Mouse (Mus musculus): ENCODE data around the gene Sstr3. TPM values are rescaled to one million over a fixed set of nuclear protein-coding genes. Genes with fewer than 3 reads are reported as not detected.

Gene Sstr3
- polyA plus RNA-seq, 1 experiment: not detected

GRCm38 (mm10) chr15:78588900-78589299 is 44.4 kb upstream of the Sstr3 start:
- Histone ChIP-seq H3K36me3 (ENCODE audit: control insufficient read depth, insufficient read depth, low read length, poor library complexity, severe bottlenecking) (no peaks in the 10 kb centered on the region), H3K9me3 (replicated peaks; ENCODE audit: control insufficient read depth, insufficient read depth, low read length, poor library complexity, severe bottlenecking) (no peaks in the 10 kb centered on the region), H3K27me3 (ENCODE audit: control insufficient read depth, insufficient read depth, low read length, poor library complexity, severe bottlenecking) (no peaks in the 10 kb centered on the region), H3K9ac (ENCODE audit: low read depth, poor library complexity, severe bottlenecking) (no peak overlapping the region), H3K27ac (ENCODE audit: insufficient read depth, low read length) (no peak overlapping the region), H3K4me1 (ENCODE audit: control insufficient read depth, insufficient read depth, low read length) (no peaks in the 10 kb centered on the region), H3K4me3 (ENCODE audit: low read depth, low read length) (no peak overlapping the region)
- no peak for TF ChIP-seq POLR2A (IDR thresholded peaks at IDR 0.05; ENCODE audit: insufficient read depth, low read length)

DNA sequence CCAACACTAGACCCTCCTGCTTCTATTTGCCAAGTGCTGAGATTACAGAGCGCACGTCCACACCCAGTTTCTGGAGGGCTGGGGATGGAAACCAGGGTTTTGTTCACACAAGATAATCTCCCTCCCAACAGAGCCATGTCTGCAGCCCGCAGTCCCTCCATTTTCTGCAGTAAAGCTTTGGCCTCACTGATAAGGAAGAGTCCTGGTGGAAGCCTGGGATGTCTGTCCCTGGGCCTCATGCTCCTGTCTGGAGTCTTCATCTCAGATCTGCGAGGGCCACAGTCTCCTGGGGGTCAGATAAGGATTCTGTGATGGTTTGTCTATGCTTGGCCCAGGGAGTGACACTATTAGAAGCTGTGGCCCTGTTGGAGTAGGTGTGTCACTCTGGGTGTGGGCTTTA is 43.6 kb upstream of the Sstr3 start:
- no peak overlapping the region for H3K9ac ChIP-seq (ENCODE audit: low read depth, poor library complexity, severe bottlenecking)
- TF ChIP-seq POLR2A (IDR thresholded peaks at IDR 0.05; ENCODE audit: insufficient read depth, low read length): no peak
- TF ChIP-seq CTCF (IDR thresholded peaks at IDR 0.05; ENCODE audit: low read depth, low read length): no peak
- no peak for TF ChIP-seq EP300 (IDR thresholded peaks at IDR 0.05; ENCODE audit: insufficient read depth, low read depth, low read length)
- no peaks in the 10 kb centered on the region for H3K4me1 ChIP-seq (ENCODE audit: control insufficient read depth, insufficient read depth, low read length)
- H3K4me3 ChIP-seq (ENCODE audit: low read depth, low read length): no peak overlapping the region
- H3K36me3 ChIP-seq (ENCODE audit: control insufficient read depth, insufficient read depth, low read length, poor library complexity, severe bottlenecking): no peaks in the 10 kb centered on the region
- no peak overlapping the region for H3K27ac ChIP-seq (ENCODE audit: insufficient read depth, low read length)
- H3K27me3 ChIP-seq (ENCODE audit: control insufficient read depth, insufficient read depth, low read length, poor library complexity, severe bottlenecking): no peaks in the 10 kb centered on the region
- H3K9me3 ChIP-seq (replicated peaks; ENCODE audit: control insufficient read depth, insufficient read depth, low read length, poor library complexity, severe bottlenecking): no peaks in the 10 kb centered on the region

DNA sequence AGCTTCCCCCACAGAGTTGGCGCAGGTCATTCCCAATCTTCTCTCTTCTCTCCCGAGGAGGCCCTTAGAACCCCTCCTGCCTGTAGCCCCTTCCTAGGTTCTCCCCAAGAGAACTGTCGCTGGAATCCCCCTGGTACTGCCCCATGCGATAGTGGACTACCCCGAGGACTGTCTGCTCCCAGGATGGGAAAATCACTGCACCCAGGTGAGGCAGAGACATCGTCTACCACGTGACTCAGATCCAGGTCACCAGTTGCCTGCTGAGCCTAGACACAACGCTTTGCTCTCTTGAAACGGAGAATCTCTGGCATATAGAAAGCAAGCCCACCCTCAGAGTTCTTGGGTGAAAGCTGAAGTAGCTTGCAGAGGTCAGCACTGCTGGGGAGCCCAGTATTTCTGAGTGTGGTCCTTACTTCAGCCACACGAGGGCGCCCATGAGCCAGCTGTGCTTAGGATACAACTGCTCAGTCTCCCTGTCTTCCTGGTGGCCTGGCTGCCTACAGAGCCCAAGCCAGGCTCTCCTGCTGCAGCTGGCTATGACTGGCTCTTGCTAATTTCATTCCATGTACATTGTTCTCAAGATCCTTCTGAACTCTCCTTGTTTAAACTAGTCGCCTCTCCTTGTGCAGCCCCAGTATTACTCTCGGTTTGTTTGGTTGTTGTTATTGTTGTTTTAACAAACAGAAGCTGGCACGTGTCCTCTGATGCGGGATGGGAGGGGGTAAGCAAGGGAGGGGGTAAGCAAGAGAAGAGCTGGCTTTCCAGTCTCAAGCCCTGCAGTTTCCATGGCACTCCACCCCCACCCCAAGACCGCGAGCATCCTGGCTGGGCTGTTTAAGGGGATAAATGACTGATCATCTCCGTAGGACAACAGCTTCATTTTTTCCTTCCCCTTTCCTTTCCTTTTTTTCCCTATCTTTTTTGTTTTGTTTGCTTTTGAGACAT is 42.8 kb upstream of the Sstr3 start:
- Histone ChIP-seq H3K36me3 (ENCODE audit: control insufficient read depth, insufficient read depth, low read length, poor library complexity, severe bottlenecking) (no peaks in the 10 kb centered on the region), H3K9me3 (replicated peaks; ENCODE audit: control insufficient read depth, insufficient read depth, low read length, poor library complexity, severe bottlenecking) (no peaks in the 10 kb centered on the region), H3K4me3 (ENCODE audit: low read depth, low read length) (no peak overlapping the region), H3K9ac (ENCODE audit: low read depth, poor library complexity, severe bottlenecking) (no peak overlapping the region), H3K4me1 (ENCODE audit: control insufficient read depth, insufficient read depth, low read length) (no peaks in the 10 kb centered on the region), H3K27me3 (ENCODE audit: control insufficient read depth, insufficient read depth, low read length, poor library complexity, severe bottlenecking) (no peaks in the 10 kb centered on the region), H3K27ac (ENCODE audit: insufficient read depth, low read length) (no peak overlapping the region)
- no peak for TF ChIP-seq POLR2A (IDR thresholded peaks at IDR 0.05; ENCODE audit: insufficient read depth, low read length)
- peak; percentile 35; the same call in 1 of the 2 replicates for TF ChIP-seq EP300 (IDR thresholded peaks at IDR 0.05; ENCODE audit: insufficient read depth, low read depth, low read length)
- TF ChIP-seq CTCF (IDR thresholded peaks at IDR 0.05; ENCODE audit: low read depth, low read length): peak; percentile 97

- no peaks in the 10 kb centered on the region for H3K36me3 ChIP-seq (ENCODE audit: control insufficient read depth, insufficient read depth, low read length, poor library complexity, severe bottlenecking)
- H3K4me3 ChIP-seq (ENCODE audit: low read depth, low read length): no peak overlapping the region
- H3K9me3 ChIP-seq (replicated peaks; ENCODE audit: control insufficient read depth, insufficient read depth, low read length, poor library complexity, severe bottlenecking): no peaks in the 10 kb centered on the region
- no peak overlapping the region for H3K9ac ChIP-seq (ENCODE audit: low read depth, poor library complexity, severe bottlenecking)
- H3K27ac ChIP-seq (ENCODE audit: insufficient read depth, low read length): no peak overlapping the region
- H3K4me1 ChIP-seq (ENCODE audit: control insufficient read depth, insufficient read depth, low read length): no peaks in the 10 kb centered on the region
- TF ChIP-seq EP300 (IDR thresholded peaks at IDR 0.05; ENCODE audit: insufficient read depth, low read depth, low read length): no peak
- no peak for TF ChIP-seq POLR2A (IDR thresholded peaks at IDR 0.05; ENCODE audit: insufficient read depth, low read length)
- no peak for TF ChIP-seq CTCF (IDR thresholded peaks at IDR 0.05; ENCODE audit: low read depth, low read length)
- no peaks in the 10 kb centered on the region for H3K27me3 ChIP-seq (ENCODE audit: control insufficient read depth, insufficient read depth, low read length, poor library complexity, severe bottlenecking)
Measured at GRCm38 (mm10) chr15:78585404-78585803, 40.9 kb upstream of the Sstr3 start.

DNA sequence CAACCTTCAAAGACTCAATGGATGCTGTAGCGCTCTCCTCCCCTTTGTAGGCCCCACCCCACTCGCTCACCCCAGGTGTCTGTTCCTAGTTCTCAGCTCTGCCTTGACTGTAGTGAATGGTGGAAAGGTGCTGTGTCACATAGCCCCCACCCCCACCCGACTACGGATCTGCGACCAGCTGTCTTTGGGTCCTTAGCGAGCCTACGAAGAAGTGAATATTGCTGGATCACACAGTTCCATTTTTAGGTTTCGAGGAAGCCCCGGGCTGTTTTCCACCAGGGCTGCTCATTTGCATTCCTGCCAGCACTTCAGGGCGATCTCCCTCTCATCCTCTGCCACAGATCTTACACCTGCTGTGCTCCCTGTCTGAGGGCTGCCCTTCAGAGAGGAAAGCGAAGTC is 38.9 kb upstream of the Sstr3 start:
- Histone ChIP-seq H3K9me3 (replicated peaks; ENCODE audit: control insufficient read depth, insufficient read depth, low read length, poor library complexity, severe bottlenecking) (no peaks in the 10 kb centered on the region), H3K4me1 (ENCODE audit: control insufficient read depth, insufficient read depth, low read length) (no peaks in the 10 kb centered on the region), H3K36me3 (ENCODE audit: control insufficient read depth, insufficient read depth, low read length, poor library complexity, severe bottlenecking) (no peaks in the 10 kb centered on the region), H3K4me3 (ENCODE audit: low read depth, low read length) (no peak overlapping the region), H3K27me3 (ENCODE audit: control insufficient read depth, insufficient read depth, low read length, poor library complexity, severe bottlenecking) (no peaks in the 10 kb centered on the region), H3K27ac (ENCODE audit: insufficient read depth, low read length) (0 out of 2 replicates have a peak overlapping the region, but pooled peaks have one; percentile 23), H3K9ac (ENCODE audit: low read depth, poor library complexity, severe bottlenecking) (no peak overlapping the region)
- TF ChIP-seq POLR2A (IDR thresholded peaks at IDR 0.05; ENCODE audit: insufficient read depth, low read length) (no peak), CTCF (IDR thresholded peaks at IDR 0.05; ENCODE audit: low read depth, low read length) (no peak), EP300 (IDR thresholded peaks at IDR 0.05; ENCODE audit: insufficient read depth, low read depth, low read length) (no peak)

DNA sequence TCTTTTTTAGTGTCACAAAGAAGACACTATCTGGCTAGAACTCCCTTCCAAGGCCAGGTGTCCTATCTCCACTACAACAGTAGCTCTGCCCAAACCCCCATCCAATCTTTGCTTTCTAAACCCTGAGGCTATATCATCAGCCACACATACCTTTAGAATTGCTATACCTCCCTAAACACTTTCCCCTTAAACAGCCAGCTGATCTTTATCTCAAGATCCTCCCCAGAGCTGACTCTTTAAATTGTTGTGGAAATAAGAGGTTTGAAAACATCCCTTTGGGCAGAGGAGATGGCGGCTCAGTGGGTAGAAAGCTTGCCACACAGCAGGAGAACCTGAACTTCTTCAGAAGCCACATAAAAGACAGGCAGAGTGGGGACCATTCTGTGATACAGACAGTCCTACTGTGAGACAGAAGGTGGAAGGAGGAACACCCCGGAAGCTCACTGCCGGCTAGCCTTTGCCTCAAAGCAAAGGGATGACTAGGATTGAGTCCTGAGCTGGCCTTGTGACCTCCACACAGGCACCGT is 31.9 kb upstream of the Sstr3 start:
- H3K36me3 ChIP-seq (ENCODE audit: control insufficient read depth, insufficient read depth, low read length, poor library complexity, severe bottlenecking): no peaks in the 10 kb centered on the region
- no peak overlapping the region for H3K4me3 ChIP-seq (ENCODE audit: low read depth, low read length)
- H3K4me1 ChIP-seq (ENCODE audit: control insufficient read depth, insufficient read depth, low read length): no peaks in the 10 kb centered on the region
- no peak overlapping the region; the same call in 1 of the 2 replicates for H3K27ac ChIP-seq (ENCODE audit: insufficient read depth, low read length)
- no peaks in the 10 kb centered on the region for H3K9me3 ChIP-seq (replicated peaks; ENCODE audit: control insufficient read depth, insufficient read depth, low read length, poor library complexity, severe bottlenecking)
- H3K27me3 ChIP-seq (ENCODE audit: control insufficient read depth, insufficient read depth, low read length, poor library complexity, severe bottlenecking): no peaks in the 10 kb centered on the region
- no peak overlapping the region for H3K9ac ChIP-seq (ENCODE audit: low read depth, poor library complexity, severe bottlenecking)
- TF ChIP-seq CTCF (IDR thresholded peaks at IDR 0.05; ENCODE audit: low read depth, low read length) (no peak), POLR2A (IDR thresholded peaks at IDR 0.05; ENCODE audit: insufficient read depth, low read length) (no peak), EP300 (IDR thresholded peaks at IDR 0.05; ENCODE audit: insufficient read depth, low read depth, low read length) (0 out of 2 replicates have a peak, but pooled peaks have one; percentile 48)
